Mouse (Mus musculus) lung, postnatal 25 days (tissue): ENCODE results near the gene Slco1a4.
"Not testable (repeated sequence)": the region's sequence is repeated elsewhere in the genome, so short reads cannot be mapped to it uniquely, and the experiment has no call there.

Experiments
- DNase-seq: peaks from one replicate; pipeline ENCODE4 v3.0.0; 2022; ENCODE audit warnings: low spot score

The Slco1a4 gene

GRCm38 (mm10) chr6:141856085-141856484 lies at the start of gene Slco1a4:
TSS of gene Slco1a4 (minus strand) at chr6:141856199.
- no peak for DNase-seq

- DNase-seq: no peak
Measured at GRCm38 (mm10) chr6:141898197-141898596, 42.2 kb upstream of the Slco1a4 start.

- DNase-seq: no peak
Measured at GRCm38 (mm10) chr6:141889723-141890122, 33.7 kb upstream of the Slco1a4 start.

GRCm38 (mm10) chr6:141888248-141888647 lies 32.2 kb upstream of the Slco1a4 start:
- no peak for DNase-seq

GRCm38 (mm10) chr6:141882581-141882980 lies 26.6 kb upstream of the Slco1a4 start:
- DNase-seq: no peak

GRCm38 (mm10) chr6:141875742-141876141 lies 19.7 kb upstream of the Slco1a4 start:
- not testable (repeated sequence) for DNase-seq

- no peak for DNase-seq
Measured at GRCm38 (mm10) chr6:141871711-141872110, 15.7 kb upstream of the Slco1a4 start.

- no peak for DNase-seq
Measured at GRCm38 (mm10) chr6:141868735-141869134, 12.7 kb upstream of the Slco1a4 start.

GRCm38 (mm10) chr6:141866026-141866425 lies 10.0 kb upstream of the Slco1a4 start:
- no peak for DNase-seq

GRCm38 (mm10) chr6:141857735-141858531 lies 1.9 kb upstream of the Slco1a4 start:
- peak; percentile 24 for DNase-seq

- DNase-seq: no peak
Measured at GRCm38 (mm10) chr6:141853616-141854015, 2.4 kb downstream of the Slco1a4 start.

- no peak for DNase-seq
Measured at GRCm38 (mm10) chr6:141849051-141849450, 6.9 kb downstream of the Slco1a4 start.

- peak; percentile 28 for DNase-seq
Measured at GRCm38 (mm10) chr6:141797837-141798236, 58.2 kb downstream of the Slco1a4 start.

- no peak for DNase-seq
Measured at GRCm38 (mm10) chr6:141774476-141774875, 81.5 kb downstream of the Slco1a4 start.

GRCm38 (mm10) chr6:141773710-141774109 lies 82.3 kb downstream of the Slco1a4 start, which contains the start of gene Gm5724:
TSS of gene Gm5724 (minus strand) at chr6:141773810.
- DNase-seq: no peak
